Mouse (Mus musculus): ENCODE results near the gene Hsf2bp. TPM values are rescaled to one million over a fixed set of nuclear protein-coding genes. Genes with fewer than 3 reads are reported as not detected.

Gene Hsf2bp
- total and polyA plus RNA-seq, 3 experiments = 0.04 to 0.15 TPM; not detected in 1

DNA sequence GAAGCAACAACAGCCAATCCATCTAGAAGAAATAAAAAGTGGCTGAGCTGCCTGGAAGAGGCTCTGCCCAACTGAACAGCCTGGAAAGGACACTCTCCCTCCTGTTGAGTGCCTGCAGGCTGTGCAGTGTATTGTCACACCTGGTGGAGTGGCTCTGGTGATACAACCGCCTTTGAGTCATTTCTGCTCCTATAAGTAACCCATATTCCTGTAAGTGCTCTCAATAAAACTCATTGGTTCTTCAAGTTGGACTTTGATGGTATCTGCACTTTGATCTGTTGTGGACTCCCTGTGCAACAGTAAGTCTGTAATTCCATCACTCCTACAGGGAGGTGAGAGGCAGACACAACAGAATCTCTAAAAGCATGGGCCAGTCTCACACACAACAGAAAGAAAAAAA lies 42.8 kb downstream of the Hsf2bp start:
- Histone ChIP-seq H3K27me3 (ENCODE audit: control insufficient read depth in 1 of 2, insufficient read depth in 2 of 2, low read length in 2 of 2) (peaks cover 22 to 24% of the 10 kb centered on the region in 2 experiments), H3K27ac (ENCODE audit: control insufficient read depth, low read depth, low read length) (no peak overlapping the region), H3K79me2 (ENCODE audit: control insufficient read depth, insufficient read depth, low read length, poor library complexity) (no peaks in the 10 kb centered on the region), H3K9me3 (replicated peaks; ENCODE audit: insufficient read depth, low read length) (no peaks in the 10 kb centered on the region), H3K4me1 (ENCODE audit: control insufficient read depth in 1 of 2, insufficient read depth in 2 of 2, low read length in 2 of 2) (no peaks in the 10 kb centered on the region; a peak in 1 of 4 replicates), H3K36me3 (ENCODE audit: control insufficient read depth in 1 of 2, insufficient read depth in 2 of 2, low read length in 2 of 2) (no peaks in the 10 kb centered on the region), H3K4me3 (ENCODE audit: control insufficient read depth in 1 of 2, insufficient read depth in 1 of 2, low read depth in 2 of 2, low read length in 2 of 2) (no peak overlapping the region), H3K9ac (ENCODE audit: control insufficient read depth, low read depth, low read length, poor library complexity, severe bottlenecking) (no peak overlapping the region)
- TF ChIP-seq SIN3A (IDR thresholded peaks at IDR 0.05; ENCODE audit: low read length) = no peak
- TF ChIP-seq MAX (IDR thresholded peaks at IDR 0.05; ENCODE audit: low read length) = no peak
- TF ChIP-seq TAL1 (IDR thresholded peaks at IDR 0.05; ENCODE audit: low read length) = no peak
- TF ChIP-seq E2F4 (IDR thresholded peaks at IDR 0.05; ENCODE audit: borderline replicate concordance, low read depth, low read length) = no peak
- no peak for TF ChIP-seq USF1 (IDR thresholded peaks at IDR 0.05; ENCODE audit: low read depth, low read length)
- no peak for TF ChIP-seq CHD2 (IDR thresholded peaks at IDR 0.05; ENCODE audit: low read length)
- no peak for TF ChIP-seq RCOR1 (IDR thresholded peaks at IDR 0.05; ENCODE audit: low read depth, low read length)
- TF ChIP-seq KAT2A (conservative IDR thresholded peaks at IDR 0.05; ENCODE audit: low read depth, low read length) = no peak
- TF ChIP-seq POLR2AphosphoS2 (IDR thresholded peaks at IDR 0.05; ENCODE audit: low read length) = no peak
- no peak for TF ChIP-seq MAZ (IDR thresholded peaks at IDR 0.05; ENCODE audit: low read depth, low read length)
- TF ChIP-seq RAD21 (IDR thresholded peaks at IDR 0.05; ENCODE audit: low read depth, low read length) = no peak
- no peak for DNase-seq (ENCODE audit: low read depth, low spot score)

DNA sequence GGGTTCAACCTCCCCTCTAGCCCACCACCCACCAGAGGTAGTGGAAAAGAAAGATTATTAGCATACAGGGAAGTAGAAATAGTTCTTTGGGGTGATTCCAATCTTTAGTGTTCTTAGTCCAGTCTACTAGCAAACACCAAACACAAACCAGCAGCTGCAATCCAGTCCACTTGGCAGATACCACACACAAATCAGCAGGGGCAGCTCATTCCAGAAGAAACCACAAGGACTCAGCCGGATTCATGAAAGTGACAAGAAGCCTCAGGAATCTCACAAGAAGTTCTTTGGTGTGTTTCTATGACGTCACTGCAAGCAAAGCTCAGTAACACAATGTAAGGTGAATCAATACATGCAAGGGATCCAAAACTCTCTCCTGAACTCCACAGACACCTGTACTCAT lies 44.1 kb downstream of the Hsf2bp start:
- Histone ChIP-seq H3K9ac (ENCODE audit: control insufficient read depth, low read depth, low read length, poor library complexity, severe bottlenecking) (no peak overlapping the region), H3K4me3 (ENCODE audit: control insufficient read depth in 1 of 2, insufficient read depth in 1 of 2, low read depth in 2 of 2, low read length in 2 of 2) (no peak overlapping the region), H3K27me3 (ENCODE audit: control insufficient read depth in 1 of 2, insufficient read depth in 2 of 2, low read length in 2 of 2) (peaks cover 22% of the 10 kb centered on the region in 2 experiments), H3K9me3 (replicated peaks; ENCODE audit: insufficient read depth, low read length) (no peaks in the 10 kb centered on the region), H3K79me2 (ENCODE audit: control insufficient read depth, insufficient read depth, low read length, poor library complexity) (no peaks in the 10 kb centered on the region), H3K27ac (ENCODE audit: control insufficient read depth, low read depth, low read length) (no peak overlapping the region), H3K4me1 (ENCODE audit: control insufficient read depth in 1 of 2, insufficient read depth in 2 of 2, low read length in 2 of 2) (no peaks in the 10 kb centered on the region; a peak in 1 of 4 replicates), H3K36me3 (ENCODE audit: control insufficient read depth in 1 of 2, insufficient read depth in 2 of 2, low read length in 2 of 2) (no peaks in the 10 kb centered on the region)
- TF ChIP-seq MEF2A (IDR thresholded peaks at IDR 0.05; ENCODE audit: extremely low read depth, insufficient replicate concordance, low read depth, low read length, poor library complexity, severe bottlenecking) (no peak), MAZ (IDR thresholded peaks at IDR 0.05; ENCODE audit: low read depth, low read length) (no peak), TCF12 (IDR thresholded peaks at IDR 0.05; ENCODE audit: low read depth, low read length) (no peak), CTCF (IDR thresholded peaks at IDR 0.05 in 2 of 3, conservative IDR thresholded peaks at IDR 0.05 in 1 of 3; ENCODE audit: control insufficient read depth in 1 of 3, insufficient read depth in 1 of 3, low read depth in 2 of 3, low read length in 3 of 3, poor library complexity in 1 of 3, severe bottlenecking in 1 of 3) (no peak), NRF1 (IDR thresholded peaks at IDR 0.05; ENCODE audit: insufficient read depth, low read depth, low read length, poor library complexity, severe bottlenecking) (no peak), KAT2A (conservative IDR thresholded peaks at IDR 0.05; ENCODE audit: low read depth, low read length) (no peak)
- DNase-seq (ENCODE audit: low read depth, low spot score) = no peak

DNA sequence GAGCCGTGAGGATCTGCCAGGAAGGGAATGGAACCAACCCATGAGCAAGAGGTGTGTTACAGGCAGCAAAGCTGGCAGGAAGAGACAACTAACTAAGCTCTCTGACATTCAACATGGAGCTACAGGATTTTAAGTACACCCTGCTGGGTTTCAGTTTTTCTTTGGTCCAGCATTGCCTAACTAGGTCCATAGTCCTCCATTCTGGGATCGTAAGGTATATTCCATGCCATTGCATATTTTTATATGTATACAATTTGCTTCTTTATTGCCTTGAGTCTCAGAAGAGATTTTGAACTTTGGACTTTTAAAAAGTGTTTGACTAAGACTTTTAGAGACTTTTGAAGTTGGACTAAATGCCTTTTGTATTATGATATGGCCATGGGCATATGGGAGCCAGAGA lies 47.1 kb downstream of the Hsf2bp start:
- H3K36me3 ChIP-seq (ENCODE audit: control insufficient read depth in 1 of 2, insufficient read depth in 2 of 2, low read length in 2 of 2) = no peaks in the 10 kb centered on the region
- H3K9me3 ChIP-seq (replicated peaks; ENCODE audit: insufficient read depth, low read length) = no peaks in the 10 kb centered on the region
- DNase-seq (ENCODE audit: low read depth, low spot score) = no peak
- peaks cover 28 to 39% of the 10 kb centered on the region in 2 experiments for H3K27me3 ChIP-seq (ENCODE audit: control insufficient read depth in 1 of 2, insufficient read depth in 2 of 2, low read length in 2 of 2)
- no peak overlapping the region for H3K9ac ChIP-seq (ENCODE audit: control insufficient read depth, low read depth, low read length, poor library complexity, severe bottlenecking)
- no peak overlapping the region for H3K27ac ChIP-seq (ENCODE audit: control insufficient read depth, low read depth, low read length)
- H3K4me3 ChIP-seq (ENCODE audit: control insufficient read depth in 1 of 2, insufficient read depth in 1 of 2, low read depth in 2 of 2, low read length in 2 of 2) = no peak overlapping the region
- no peaks in the 10 kb centered on the region for H3K79me2 ChIP-seq (ENCODE audit: control insufficient read depth, insufficient read depth, low read length, poor library complexity)
- TF ChIP-seq ZC3H11A (IDR thresholded peaks at IDR 0.05; ENCODE audit: low read depth, low read length) (no peak), POLR2AphosphoS2 (IDR thresholded peaks at IDR 0.05; ENCODE audit: low read length) (no peak), E2F4 (IDR thresholded peaks at IDR 0.05; ENCODE audit: borderline replicate concordance, low read depth, low read length) (no peak), NELFE (IDR thresholded peaks at IDR 0.05; ENCODE audit: low read depth, low read length) (no peak)
- no peaks in the 10 kb centered on the region for H3K4me1 ChIP-seq (ENCODE audit: control insufficient read depth in 1 of 2, insufficient read depth in 2 of 2, low read length in 2 of 2)

All from MEL (cell line).